Mouse (Mus musculus): ENCODE results near the gene Ppp1r14a.

DNA sequence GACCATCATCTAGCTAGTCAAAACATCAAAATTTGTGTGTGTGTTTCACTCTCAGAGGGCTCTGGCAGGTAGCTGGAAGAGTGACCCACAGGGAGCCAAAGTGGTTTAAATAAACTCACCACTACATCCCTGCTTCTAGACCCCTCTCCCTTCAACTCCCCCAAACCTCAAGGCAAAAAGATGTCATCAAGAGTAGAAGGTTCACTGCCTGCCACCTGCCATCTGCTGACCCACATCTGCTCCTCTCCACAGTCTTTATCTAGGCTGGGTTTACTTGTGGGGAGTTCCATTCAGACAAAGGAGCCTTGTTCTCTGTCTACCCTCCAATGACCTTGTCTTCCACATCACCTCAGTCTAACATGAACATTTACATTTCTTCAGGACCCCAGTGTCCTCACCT lies 9.8 kb upstream of the Ppp1r14a start:
- TF ChIP-seq EP300 (IDR thresholded peaks at IDR 0.05) (no peak), CTCF (IDR thresholded peaks at IDR 0.05) (no peak)

All from lung, postnatal 0 days (tissue).